Mouse (Mus musculus) urinary bladder, postnatal 10 days (tissue): ENCODE results near the gene Rab4a.
"Not testable (repeated sequence)": the region's sequence is repeated elsewhere in the genome, so short reads cannot be mapped to it uniquely, and the experiment has no call there.

Experiments
- DNase-seq: peaks from one replicate; pipeline ENCODE4 v3.0.0; 2022; ENCODE audit warnings: low spot score

Rab4a gene

GRCm38 (mm10) chr8:123788416-123789170 is 17.2 kb upstream of the Rab4a start:
- no peak for DNase-seq

- no peak for DNase-seq
Measured at GRCm38 (mm10) chr8:123789461-123789860, 16.3 kb upstream of the Rab4a start.

GRCm38 (mm10) chr8:123789970-123790369 is 15.8 kb upstream of the Rab4a start:
- DNase-seq: peak; percentile 64

GRCm38 (mm10) chr8:123791101-123791844 is 14.5 kb upstream of the Rab4a start:
- no peak for DNase-seq

GRCm38 (mm10) chr8:123791845-123792225 is 13.9 kb upstream of the Rab4a start:
- DNase-seq: no peak

GRCm38 (mm10) chr8:123793900-123794299 is 11.9 kb upstream of the Rab4a start:
- no peak for DNase-seq

GRCm38 (mm10) chr8:123794766-123795165 is 11.0 kb upstream of the Rab4a start:
- no peak for DNase-seq

GRCm38 (mm10) chr8:123796758-123797157 is 9.0 kb upstream of the Rab4a start:
- DNase-seq: no peak

GRCm38 (mm10) chr8:123797928-123798327 is 7.9 kb upstream of the Rab4a start:
- no peak for DNase-seq

GRCm38 (mm10) chr8:123799434-123799833 is 6.4 kb upstream of the Rab4a start:
- DNase-seq: no peak

GRCm38 (mm10) chr8:123799885-123800284 is 5.9 kb upstream of the Rab4a start:
- DNase-seq: no peak

- DNase-seq: no peak
Measured at GRCm38 (mm10) chr8:123800867-123801266, 4.9 kb upstream of the Rab4a start.

GRCm38 (mm10) chr8:123801538-123801937 is 4.2 kb upstream of the Rab4a start:
- no peak for DNase-seq

GRCm38 (mm10) chr8:123803639-123804038 is 2.1 kb upstream of the Rab4a start:
- DNase-seq: no peak

GRCm38 (mm10) chr8:123804586-123804985 is 1.2 kb upstream of the Rab4a start:
- DNase-seq: no peak

- DNase-seq: no peak
Measured at GRCm38 (mm10) chr8:123805209-123805717, 522 bp upstream of the Rab4a start.

- DNase-seq: no peak
Measured at GRCm38 (mm10) chr8:123806374-123806935, 670 bp downstream of the Rab4a start.

GRCm38 (mm10) chr8:123807024-123807431 is 1.2 kb downstream of the Rab4a start:
- DNase-seq: no peak

- DNase-seq: no peak
Measured at GRCm38 (mm10) chr8:123807852-123808573, 2.2 kb downstream of the Rab4a start.

GRCm38 (mm10) chr8:123808671-123809070 is 2.9 kb downstream of the Rab4a start:
- DNase-seq: no peak

GRCm38 (mm10) chr8:123809342-123809741 is 3.6 kb downstream of the Rab4a start:
- DNase-seq: not testable (repeated sequence)

GRCm38 (mm10) chr8:123812227-123812626 is 6.4 kb downstream of the Rab4a start:
- DNase-seq: no peak
